Mouse (Mus musculus): ENCODE data around the gene Sez6l.

The Sez6l gene

GRCm38 (mm10) chr5:112576993-112577670, at the start of gene Sez6l:
Gene Sez6l, minus strand, starts transcription at chr5:112577185.
- DNase-seq (ENCODE audit: low read depth) = no peak

GRCm38 (mm10) chr5:112625555-112626160, 48.7 kb upstream of the Sez6l start:
- no peak for DNase-seq (ENCODE audit: low read depth)

- no peak for DNase-seq (ENCODE audit: low read depth)
Observed at GRCm38 (mm10) chr5:112622946-112623345, 46.0 kb upstream of the Sez6l start.

DNA sequence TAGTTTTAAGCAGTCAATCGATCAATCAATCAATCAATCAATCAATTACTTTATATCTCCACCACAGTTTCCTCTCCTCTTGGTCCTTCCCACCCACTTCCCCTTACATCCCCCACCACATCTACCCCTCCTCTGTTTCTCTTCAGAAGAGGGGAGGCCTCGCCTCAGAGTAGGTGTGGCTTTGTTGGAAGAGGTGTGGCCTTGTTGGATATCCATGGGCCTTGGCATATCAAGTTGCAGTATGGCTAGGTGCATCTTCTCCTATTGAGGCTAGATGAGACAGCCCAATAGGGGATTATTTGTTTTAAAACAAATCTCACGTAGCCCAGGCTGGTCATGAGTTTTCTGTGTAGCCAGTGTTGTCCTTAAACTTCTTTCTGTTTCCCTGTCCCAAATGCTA, 43.3 kb upstream of the Sez6l start:
- no peak for DNase-seq (ENCODE audit: low read depth)

GRCm38 (mm10) chr5:112619344-112619743, 42.4 kb upstream of the Sez6l start:
- no peak for DNase-seq (ENCODE audit: low read depth)

DNA sequence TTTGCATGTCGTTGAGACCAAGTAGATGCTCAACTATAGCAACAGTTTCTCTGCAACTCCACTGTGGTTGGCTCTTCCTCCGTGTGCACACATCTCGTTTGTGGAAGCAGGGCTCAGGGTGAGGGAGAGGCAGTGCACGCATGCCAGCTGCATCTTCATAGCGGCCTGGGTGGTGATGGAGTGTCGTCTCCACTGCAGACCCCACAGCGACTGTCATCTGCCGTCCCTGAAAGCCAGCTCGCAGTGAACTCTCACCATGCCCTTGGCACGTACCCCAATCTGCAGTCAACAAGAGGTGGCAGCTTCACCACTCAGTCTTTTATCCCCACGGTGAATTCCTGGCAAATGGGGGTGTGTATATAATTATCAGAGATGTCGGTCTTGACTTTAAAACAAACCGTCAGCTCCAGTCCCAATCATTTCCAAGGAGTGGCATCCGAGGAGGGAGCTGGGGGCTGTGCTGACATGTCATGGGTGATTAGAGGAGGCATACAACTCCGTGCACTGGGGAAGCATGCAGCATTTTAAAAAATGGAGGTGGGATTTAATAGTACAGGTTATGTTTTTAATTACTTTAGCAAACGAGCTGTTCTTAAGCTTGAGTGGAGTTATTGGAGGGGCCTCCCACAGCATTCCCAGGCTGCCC, 40.7 kb upstream of the Sez6l start:
- DNase-seq (ENCODE audit: low read depth) = no peak

DNA sequence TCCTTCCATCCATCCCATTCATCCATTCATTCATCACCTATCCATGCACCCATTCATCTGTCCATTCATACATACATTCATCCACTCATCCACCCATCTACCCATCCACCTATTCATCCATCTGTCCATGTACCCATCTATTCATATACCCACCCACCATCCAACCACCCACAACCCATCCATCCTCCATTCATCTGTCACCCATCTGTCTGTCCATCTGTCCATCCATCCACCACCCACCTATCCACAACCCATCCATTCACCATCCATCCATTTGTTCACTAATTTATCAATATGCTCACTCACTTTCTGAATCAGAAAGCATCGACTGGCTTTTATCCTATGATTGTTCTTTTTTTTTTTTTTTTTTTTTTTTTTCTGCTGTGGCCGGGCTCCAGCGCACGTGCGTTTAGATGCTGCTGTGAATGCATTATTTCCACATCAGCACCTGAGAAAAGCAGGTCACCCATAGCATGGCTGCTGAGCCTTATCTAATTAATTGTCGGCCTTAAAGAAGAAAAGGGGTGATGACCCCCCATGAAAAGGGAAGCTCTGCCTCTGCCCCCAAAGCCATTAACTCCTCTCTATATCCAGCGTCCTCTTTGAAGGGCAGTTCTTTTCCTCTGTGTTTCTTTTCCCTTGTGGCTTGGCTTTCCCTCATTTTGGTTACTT, 39.1 kb upstream of the Sez6l start:
- DNase-seq (ENCODE audit: low read depth) = no peak

DNA sequence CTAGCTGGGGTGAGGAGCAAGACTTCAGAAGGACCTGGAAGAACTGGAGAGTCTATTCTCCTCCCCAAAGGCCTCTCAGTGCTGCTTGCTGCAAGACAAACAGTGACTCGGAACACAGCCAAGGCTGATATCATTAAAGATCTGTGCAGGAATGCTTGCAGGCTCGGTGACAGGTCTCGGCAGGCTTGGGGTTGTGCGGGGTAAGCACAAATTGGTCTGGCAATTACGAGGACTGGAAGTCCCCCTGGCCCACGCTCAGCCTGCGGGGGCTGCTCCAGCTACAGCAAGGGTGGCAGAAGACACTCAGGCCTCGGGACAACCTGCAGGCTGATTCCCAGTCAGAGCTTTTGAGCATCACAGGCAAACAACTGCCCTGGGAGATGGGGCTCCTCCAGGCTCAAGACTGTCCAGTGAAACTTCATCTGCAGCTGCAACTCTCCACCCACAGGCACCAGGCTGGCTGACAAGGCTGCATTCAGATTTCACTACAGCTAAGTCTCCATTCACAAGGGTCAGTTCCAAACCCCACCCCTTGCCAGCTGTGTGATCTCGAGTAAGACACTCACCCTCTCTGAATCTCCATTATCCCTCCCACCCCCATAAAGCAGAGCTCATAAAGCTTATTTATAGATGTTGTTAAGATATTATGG, 31.0 kb upstream of the Sez6l start:
- no peak for DNase-seq (ENCODE audit: low read depth)

GRCm38 (mm10) chr5:112607119-112607518, 30.1 kb upstream of the Sez6l start:
- no peak for DNase-seq (ENCODE audit: low read depth)

GRCm38 (mm10) chr5:112605371-112605770, 28.4 kb upstream of the Sez6l start:
- DNase-seq (ENCODE audit: low read depth) = no peak

DNA sequence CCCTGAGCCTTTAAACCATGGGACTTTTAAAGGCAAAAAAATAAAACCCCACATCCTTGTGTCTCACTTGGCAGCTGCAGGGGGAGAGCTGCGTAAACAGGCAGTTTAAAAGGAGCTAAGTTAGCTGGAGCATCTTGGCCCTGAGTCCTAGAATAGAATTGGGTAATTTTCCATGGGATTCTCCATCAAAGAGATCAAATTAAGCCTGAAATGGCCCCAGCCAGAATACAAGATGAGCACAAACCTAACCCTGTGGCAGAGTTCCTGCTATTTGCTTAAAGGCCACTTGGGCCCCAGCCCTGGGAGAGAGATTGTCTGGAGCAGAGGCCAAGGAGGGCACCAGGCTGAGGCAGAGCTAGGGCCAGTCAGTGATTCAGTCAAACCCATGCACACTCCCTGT, 27.3 kb upstream of the Sez6l start:
- no peak for DNase-seq (ENCODE audit: low read depth)

- DNase-seq (ENCODE audit: low read depth) = no peak
Observed at GRCm38 (mm10) chr5:112603594-112603993, 26.6 kb upstream of the Sez6l start.

GRCm38 (mm10) chr5:112600309-112600939, 23.4 kb upstream of the Sez6l start:
- no peak for DNase-seq (ENCODE audit: low read depth)

DNA sequence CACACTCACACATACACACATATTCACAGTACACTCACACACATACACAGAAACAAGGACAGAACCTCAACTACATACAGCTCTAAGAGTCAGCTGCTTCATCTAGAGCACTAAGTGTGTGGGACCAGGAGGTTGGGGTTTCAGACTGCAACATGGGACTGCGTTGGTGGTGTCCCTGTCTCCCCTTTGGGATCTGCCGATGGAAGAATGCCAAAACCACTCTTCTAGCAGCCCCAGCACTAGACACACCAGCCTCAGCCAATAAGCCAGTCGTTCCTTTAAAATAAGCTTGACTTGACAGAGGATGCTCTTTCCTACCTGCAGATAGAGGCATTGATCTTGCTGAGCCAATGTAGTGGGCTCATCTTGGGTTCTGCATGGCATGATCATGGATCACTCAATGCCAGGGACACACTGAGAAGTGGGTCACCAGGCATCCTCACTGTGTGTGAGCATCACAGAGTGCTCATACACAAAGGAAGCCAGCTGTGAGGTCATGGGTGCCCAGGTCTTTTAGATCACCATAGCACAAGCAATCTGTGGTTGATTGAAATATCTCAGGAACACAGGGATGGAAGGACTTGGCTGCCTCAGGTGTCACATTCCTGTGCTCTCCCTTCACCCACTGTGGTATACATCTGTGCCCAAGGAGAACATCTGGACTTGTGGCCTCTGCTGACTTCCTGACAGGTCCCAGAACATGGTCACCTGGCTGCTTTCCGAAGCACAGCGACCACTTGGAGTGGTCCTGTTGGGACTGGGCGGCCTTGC, 22.7 kb upstream of the Sez6l start:
- no peak for DNase-seq (ENCODE audit: low read depth)

DNA sequence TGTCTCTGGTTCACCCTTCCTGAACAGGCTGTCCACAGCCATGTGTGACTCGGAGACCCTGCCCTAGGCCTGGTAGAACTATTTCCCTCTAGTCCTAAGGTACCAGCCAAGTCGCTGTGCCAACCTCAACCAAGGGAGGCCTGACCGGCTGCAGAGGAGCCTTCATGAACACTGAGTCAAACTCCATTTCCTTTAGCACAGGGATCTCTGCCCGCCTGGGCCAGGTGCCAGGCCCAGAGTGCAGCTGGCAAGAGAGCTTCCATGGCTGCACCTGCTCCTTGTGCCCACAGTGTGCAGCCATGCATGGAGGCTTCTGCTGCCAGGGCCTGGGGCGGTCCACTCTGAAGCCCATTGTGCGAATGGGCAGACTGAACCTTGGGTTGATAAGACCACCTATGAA, 20.9 kb upstream of the Sez6l start:
- no peak for DNase-seq (ENCODE audit: low read depth)

DNA sequence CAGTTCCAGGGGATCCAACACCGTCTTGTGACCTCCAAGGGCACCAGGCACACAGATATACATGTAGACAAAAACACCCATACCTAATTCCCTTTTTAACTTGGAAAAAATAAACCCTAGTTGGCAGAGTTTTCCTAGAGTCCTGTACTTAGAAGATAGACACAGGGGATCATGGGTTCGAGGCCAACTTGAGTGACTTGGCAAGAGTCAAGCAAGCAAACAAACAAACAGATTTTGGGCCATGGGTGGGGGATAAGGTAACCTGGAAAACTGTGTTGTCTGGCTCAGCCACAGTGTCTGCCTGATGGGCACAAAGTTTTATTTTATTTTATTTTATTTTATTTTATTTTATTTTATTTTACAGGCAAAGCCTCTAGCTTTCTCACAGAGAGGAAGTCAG, 20.3 kb upstream of the Sez6l start:
- DNase-seq (ENCODE audit: low read depth) = no peak

GRCm38 (mm10) chr5:112596729-112597128, 19.7 kb upstream of the Sez6l start:
- DNase-seq (ENCODE audit: low read depth) = no peak

GRCm38 (mm10) chr5:112595701-112596632, 19.0 kb upstream of the Sez6l start:
- no peak for DNase-seq (ENCODE audit: low read depth)

- DNase-seq (ENCODE audit: low read depth) = no peak
Observed at GRCm38 (mm10) chr5:112591706-112592105, 14.7 kb upstream of the Sez6l start.

DNA sequence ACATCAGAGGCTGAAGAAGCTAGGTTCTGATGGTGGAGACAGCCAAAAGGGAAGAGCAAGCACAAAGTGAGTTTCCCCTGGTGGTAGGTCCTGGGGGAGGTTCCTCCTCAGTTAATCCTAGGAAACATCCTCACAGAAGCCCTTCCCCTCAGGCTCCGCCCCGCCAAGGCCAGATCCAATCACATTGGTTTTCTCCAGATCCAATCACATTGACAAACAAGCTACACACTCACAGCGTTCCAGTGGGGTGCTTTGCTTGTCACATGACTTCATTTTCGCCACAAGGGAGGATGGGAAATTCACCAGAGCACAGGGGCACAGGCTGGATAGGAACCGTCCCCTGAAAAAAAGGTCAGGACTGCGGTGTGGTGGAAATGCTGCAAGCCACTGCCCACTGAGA, 9.1 kb upstream of the Sez6l start:
- DNase-seq (ENCODE audit: low read depth) = no peak

Data from 416B (cell line).